Comparison of ENCODE assay signal across 8 mouse cellular contexts in genomic region chr2:165195411-165196182, GRCm38 (mm10). TPM values are rescaled to one million over a fixed set of nuclear protein-coding genes. Genes with fewer than 3 reads are reported as not detected.
DNase-seq lines count a peak whose midpoint lies in the region; ATAC-seq lines count a peak whose summit lies in the region.

No protein-coding gene starts in this region.

- H3K9ac ChIP-seq in kidney, embryonic 14.5 days (ENCODE audit: low read depth, low read length): no peak overlapping the region
- H3K9ac ChIP-seq in midbrain, embryonic 16.5 days (ENCODE audit: low read depth, low read length): peak overlapping the region; percentile 36; the same call in 1 of the 2 replicates

- 3% methylated on average over 30 of the region's 32 CpGs for WGBS in kidney, embryonic 14.5 days
- WGBS in midbrain, embryonic 16.5 days: 3% methylated on average over 32 of the region's 32 CpGs

- H3K4me3 ChIP-seq in kidney, embryonic 14.5 days (ENCODE audit: low read length): no peak overlapping the region
- no peak overlapping the region for H3K4me3 ChIP-seq in midbrain, embryonic 16.5 days (ENCODE audit: low read depth, low read length)

- H3K27me3 ChIP-seq in kidney, embryonic 14.5 days (ENCODE audit: control insufficient read depth, insufficient read depth, low read length): peaks cover 63% of the 10 kb centered on the region
- H3K27me3 ChIP-seq in midbrain, embryonic 16.5 days (ENCODE audit: control insufficient read depth, insufficient read depth, low read depth, low read length): no peaks in the 10 kb centered on the region

- ATAC-seq in kidney, embryonic 14.5 days (ENCODE audit: low FRiP score, low TSS enrichment): peak; percentile 90
- 0 out of 2 replicates have a peak, but pooled peaks have one; percentile 36 for ATAC-seq in common myeloid progenitor, adult 5-6 weeks (replicated peaks; ENCODE audit: low read depth, poor library complexity, severe bottlenecking)
- peak; percentile 62; the same call in 1 of the 2 replicates for ATAC-seq in midbrain, embryonic 16.5 days

- DNase-seq in kidney, adult 9 months: no peak
- peak; percentile 28 for DNase-seq in heart, postnatal 4 days
- no peak for DNase-seq in c-Kit-positive CD71-positive TER-119-positive erythroid progenitor cells, embryonic 14.5 days (ENCODE audit: low spot score)
- no peak for DNase-seq in frontal cortex, postnatal 36 days (ENCODE audit: low spot score in 2 of 2)
- DNase-seq in layer of hippocampus, postnatal 36 days: no peak

- peaks cover 14% of the 10 kb centered on the region; the same call in 1 of the 2 replicates for H3K4me1 ChIP-seq in kidney, embryonic 14.5 days (ENCODE audit: control insufficient read depth, insufficient read depth, low read length)
- H3K4me1 ChIP-seq in midbrain, embryonic 16.5 days (ENCODE audit: control insufficient read depth, insufficient read depth, low read length): peaks cover 18% of the 10 kb centered on the region

- H3K27ac ChIP-seq in kidney, embryonic 14.5 days (ENCODE audit: low read depth, low read length): peak overlapping the region; percentile 7; the same call in 1 of the 2 replicates
- peak overlapping the region; percentile 64 for H3K27ac ChIP-seq in midbrain, embryonic 16.5 days (ENCODE audit: low read length)

- H3K9me3 ChIP-seq in kidney, embryonic 14.5 days (ENCODE audit: control insufficient read depth, low read length): no peaks in the 10 kb centered on the region
- no peaks in the 10 kb centered on the region; the same call in 1 of the 2 replicates for H3K9me3 ChIP-seq in midbrain, embryonic 16.5 days (replicated peaks; ENCODE audit: control insufficient read depth, low read length, poor library complexity, severe bottlenecking)

- H3K36me3 ChIP-seq in kidney, embryonic 14.5 days (ENCODE audit: control insufficient read depth, insufficient read depth, low read length): no peaks in the 10 kb centered on the region
- no peaks in the 10 kb centered on the region for H3K36me3 ChIP-seq in midbrain, embryonic 16.5 days (ENCODE audit: control insufficient read depth, insufficient read depth, low read length)

- H3K4me2 ChIP-seq in kidney, embryonic 14.5 days (replicated peaks; ENCODE audit: low read depth, low read length): peak overlapping the region; percentile 21
- H3K4me2 ChIP-seq in midbrain, embryonic 16.5 days (ENCODE audit: low read length): peak overlapping the region; percentile 34

RNA-seq across cellular contexts. Expression of gene Cdh22, which starts 39.1 kb away (rescaled TPM):
- polyA plus RNA-seq in kidney, embryonic 14.5 days (2014; fragmentation: Nextera tagmentation; extraction: Ambion mirVana): 0.74 and 1.2 TPM in 2 replicates
- total RNA-seq in common myeloid progenitor, adult 5-6 weeks (2017): not detected in 2 replicates
- total RNA-seq in heart, postnatal 4 days (2021): under 1 TPM; 0.24 to 0.27 TPM
- polyA plus RNA-seq in midbrain, embryonic 16.5 days (2015; fragmentation: Nextera tagmentation; extraction: Ambion mirVana): 13.9 and 15.4 TPM in 2 replicates
- 10 to 100 TPM; 12.9 to 13.1 TPM for total RNA-seq in layer of hippocampus, postnatal 36 days (2021)

Comparison
In these comparisons a context has a peak if more than half of its experiments do, and no peak if none do; other contexts are left out.
1. ATAC-seq: peak in every context shown above with its lines; median percentile 90 in kidney, embryonic 14.5 days; 62 in midbrain, embryonic 16.5 days; 36 in common myeloid progenitor, adult 5-6 weeks.
2. RNA of gene Cdh22, which starts 39.1 kb away (total RNA-seq): 12.9 to 13.1 TPM in layer of hippocampus, postnatal 36 days; 0.24 to 0.27 TPM in heart, postnatal 4 days and not detected in common myeloid progenitor, adult 5-6 weeks; every median in the first group is over 10 times any median in the second.